Mouse (Mus musculus): Measurements from ENCODE around the gene Arid5b.

The Arid5b gene

GRCm38 (mm10) chr10:68087722-68088121, 190.8 kb downstream of the Arid5b start:
- no peak for DNase-seq (ENCODE audit: low read depth)

GRCm38 (mm10) chr10:68086973-68087372, 191.6 kb downstream of the Arid5b start:
- no peak for DNase-seq (ENCODE audit: low read depth)

- no peak for DNase-seq (ENCODE audit: low read depth)
These were observed 193.0 kb downstream of the Arid5b start for GRCm38 (mm10) chr10:68085574-68085973.

- peak; percentile 35 for DNase-seq (ENCODE audit: low read depth)
These were observed 196.8 kb downstream of the Arid5b start for GRCm38 (mm10) chr10:68081712-68082111.

- DNase-seq (ENCODE audit: low read depth) = no peak
These were observed 198.4 kb downstream of the Arid5b start for GRCm38 (mm10) chr10:68079910-68080670.

- DNase-seq (ENCODE audit: low read depth) = no peak
These were observed 199.8 kb downstream of the Arid5b start for GRCm38 (mm10) chr10:68078708-68079107.

- no peak for DNase-seq (ENCODE audit: low read depth)
These were observed 203.4 kb downstream of the Arid5b start for GRCm38 (mm10) chr10:68075181-68075580.

- DNase-seq (ENCODE audit: low read depth) = no peak
These were observed 204.2 kb downstream of the Arid5b start for GRCm38 (mm10) chr10:68074291-68074690.

- no peak for DNase-seq (ENCODE audit: low read depth)
These were observed 205.9 kb downstream of the Arid5b start for GRCm38 (mm10) chr10:68072626-68073025.

- DNase-seq (ENCODE audit: low read depth) = no peak
These were observed 207.5 kb downstream of the Arid5b start for GRCm38 (mm10) chr10:68071041-68071440.

GRCm38 (mm10) chr10:68068426-68068825, 210.1 kb downstream of the Arid5b start:
- no peak for DNase-seq (ENCODE audit: low read depth)

- no peak for DNase-seq (ENCODE audit: low read depth)
These were observed 210.6 kb downstream of the Arid5b start for GRCm38 (mm10) chr10:68067961-68068360.

- peak; percentile 48 for DNase-seq (ENCODE audit: low read depth)
These were observed 212.4 kb downstream of the Arid5b start for GRCm38 (mm10) chr10:68066173-68066572.

GRCm38 (mm10) chr10:68064571-68064970, 214.0 kb downstream of the Arid5b start:
- DNase-seq (ENCODE audit: low read depth) = no peak

GRCm38 (mm10) chr10:68063806-68064545, 214.6 kb downstream of the Arid5b start:
- DNase-seq (ENCODE audit: low read depth) = no peak

- no peak for DNase-seq (ENCODE audit: low read depth)
These were observed 217.3 kb downstream of the Arid5b start for GRCm38 (mm10) chr10:68061249-68061615.

GRCm38 (mm10) chr10:68060590-68061248, 217.8 kb downstream of the Arid5b start:
- DNase-seq (ENCODE audit: low read depth) = no peak

GRCm38 (mm10) chr10:68058378-68058777, 220.2 kb downstream of the Arid5b start:
- DNase-seq (ENCODE audit: low read depth) = no peak

- no peak for DNase-seq (ENCODE audit: low read depth)
These were observed 220.7 kb downstream of the Arid5b start for GRCm38 (mm10) chr10:68057841-68058240.

- peak; percentile 65 for DNase-seq (ENCODE audit: low read depth)
These were observed 223.8 kb downstream of the Arid5b start for GRCm38 (mm10) chr10:68054706-68055105.

GRCm38 (mm10) chr10:68054131-68054530, 224.4 kb downstream of the Arid5b start:
- DNase-seq (ENCODE audit: low read depth) = peak; percentile 75

- no peak for DNase-seq (ENCODE audit: low read depth)
These were observed 226.2 kb downstream of the Arid5b start for GRCm38 (mm10) chr10:68052307-68052706.

Data from induced T-regulatory cell, adult 2 months (primary cell).